Mouse (Mus musculus): ENCODE measurements around the gene Gm20388.

DNA sequence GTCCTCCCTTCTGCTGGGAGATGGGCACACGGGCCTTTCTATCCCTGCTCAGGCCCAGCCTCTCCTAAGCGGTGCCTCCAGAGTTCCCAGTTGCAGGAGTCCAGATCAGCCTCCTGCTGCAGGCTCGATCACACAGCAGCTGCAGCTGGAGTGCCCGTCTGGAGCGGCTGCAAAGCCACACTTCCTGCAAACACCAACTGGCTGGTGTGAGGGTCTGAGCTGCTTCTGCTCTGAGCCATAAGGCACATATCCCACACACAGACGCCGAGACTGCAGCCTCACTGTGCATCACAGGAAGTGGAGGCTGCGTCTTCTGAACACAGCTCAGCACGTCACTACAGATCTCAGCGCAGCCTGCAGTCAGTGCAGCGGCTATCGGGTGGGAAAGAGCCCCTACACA, 2756.2 kb downstream of the Gm20388 start:
- TF ChIP-seq TAL1 (IDR thresholded peaks at IDR 0.05; ENCODE audit: low read length) (no peak), GATA1 (IDR thresholded peaks at IDR 0.05; ENCODE audit: low read length) (no peak)

Measured in erythroblast, embryonic 14.5 days (primary cell).